Mouse (Mus musculus): ENCODE results near the gene Alk.

Gene Alk

DNA sequence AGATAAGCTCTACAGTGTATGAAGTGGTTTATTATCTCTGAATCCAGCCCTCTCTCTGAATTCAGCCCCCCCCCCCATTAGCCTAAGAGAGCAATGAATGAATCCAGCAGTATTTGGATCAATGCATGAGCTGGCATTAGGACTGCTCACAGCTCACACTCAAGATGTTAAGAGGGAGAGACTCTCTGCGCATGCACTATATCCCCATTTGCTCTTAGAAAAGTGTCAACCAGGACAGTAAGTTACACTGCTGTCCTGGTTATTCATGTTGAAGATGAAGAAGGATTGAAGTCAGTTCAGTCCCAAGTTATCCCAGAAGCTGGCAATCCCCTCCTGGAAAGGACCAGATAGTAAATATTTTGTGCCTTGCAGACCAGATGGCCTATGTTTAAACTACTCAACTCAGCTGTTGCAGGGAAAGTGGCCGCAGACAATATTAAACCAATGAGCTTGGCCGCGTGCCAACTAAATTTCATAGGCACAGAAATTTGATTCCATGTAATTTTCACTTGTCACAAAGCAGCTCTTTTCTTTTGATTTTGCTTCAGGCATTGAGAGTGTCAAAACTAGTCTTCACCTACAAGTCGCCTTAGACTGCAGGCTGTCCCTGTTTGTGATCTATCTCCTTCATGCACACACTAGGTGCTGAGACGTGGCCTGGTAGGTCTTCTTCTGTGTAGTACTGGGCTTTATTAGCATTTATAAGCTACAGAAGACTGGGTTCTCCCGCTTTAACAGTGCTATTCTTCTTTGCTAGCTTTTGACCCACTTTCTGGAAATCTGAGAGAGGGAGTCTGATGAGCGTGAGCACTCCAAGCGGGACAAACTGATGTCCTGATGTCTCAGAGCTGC is 339.0 kb downstream of the Alk start:
- no peak for DNase-seq (ENCODE audit: low spot score)

DNA sequence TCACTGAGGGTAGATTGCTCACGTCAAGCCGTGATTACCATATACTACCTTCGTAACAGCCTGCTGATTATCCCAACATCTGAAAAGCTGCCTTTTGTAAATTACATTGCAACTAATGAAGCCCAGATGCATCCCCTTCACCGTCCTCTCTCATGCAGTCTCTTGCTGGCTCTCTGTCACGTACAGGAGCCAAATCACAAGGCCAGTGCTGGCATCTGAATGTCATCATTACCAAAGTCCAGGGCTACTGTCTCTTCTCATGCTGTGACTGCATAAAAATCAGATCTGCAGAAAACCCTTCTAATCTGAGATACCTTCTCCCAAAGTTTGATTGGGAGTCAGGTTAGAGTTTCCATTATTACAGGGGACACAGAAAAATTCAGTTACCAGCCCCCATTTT is 351.0 kb downstream of the Alk start:
- DNase-seq (ENCODE audit: low spot score): no peak

DNA sequence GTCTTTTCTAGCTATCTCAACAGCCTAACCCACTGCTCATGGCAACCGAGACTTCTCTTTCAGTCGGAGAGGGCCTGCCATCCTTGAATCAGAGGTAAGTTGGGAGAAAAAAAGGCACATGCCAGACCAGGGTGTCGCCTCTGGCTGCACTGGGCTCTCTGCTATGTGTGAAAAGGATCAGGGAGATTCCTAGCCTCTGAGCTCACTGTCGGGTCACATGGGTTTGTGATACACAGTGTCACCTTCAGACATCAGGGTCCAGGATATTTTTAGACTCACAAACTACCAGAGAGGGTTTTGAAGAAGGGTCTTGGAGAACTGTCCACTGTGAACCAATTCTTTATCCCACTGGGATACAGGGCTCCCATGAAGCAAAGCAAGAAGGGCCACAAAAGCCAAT is 352.9 kb downstream of the Alk start:
- DNase-seq (ENCODE audit: low spot score): no peak

DNA sequence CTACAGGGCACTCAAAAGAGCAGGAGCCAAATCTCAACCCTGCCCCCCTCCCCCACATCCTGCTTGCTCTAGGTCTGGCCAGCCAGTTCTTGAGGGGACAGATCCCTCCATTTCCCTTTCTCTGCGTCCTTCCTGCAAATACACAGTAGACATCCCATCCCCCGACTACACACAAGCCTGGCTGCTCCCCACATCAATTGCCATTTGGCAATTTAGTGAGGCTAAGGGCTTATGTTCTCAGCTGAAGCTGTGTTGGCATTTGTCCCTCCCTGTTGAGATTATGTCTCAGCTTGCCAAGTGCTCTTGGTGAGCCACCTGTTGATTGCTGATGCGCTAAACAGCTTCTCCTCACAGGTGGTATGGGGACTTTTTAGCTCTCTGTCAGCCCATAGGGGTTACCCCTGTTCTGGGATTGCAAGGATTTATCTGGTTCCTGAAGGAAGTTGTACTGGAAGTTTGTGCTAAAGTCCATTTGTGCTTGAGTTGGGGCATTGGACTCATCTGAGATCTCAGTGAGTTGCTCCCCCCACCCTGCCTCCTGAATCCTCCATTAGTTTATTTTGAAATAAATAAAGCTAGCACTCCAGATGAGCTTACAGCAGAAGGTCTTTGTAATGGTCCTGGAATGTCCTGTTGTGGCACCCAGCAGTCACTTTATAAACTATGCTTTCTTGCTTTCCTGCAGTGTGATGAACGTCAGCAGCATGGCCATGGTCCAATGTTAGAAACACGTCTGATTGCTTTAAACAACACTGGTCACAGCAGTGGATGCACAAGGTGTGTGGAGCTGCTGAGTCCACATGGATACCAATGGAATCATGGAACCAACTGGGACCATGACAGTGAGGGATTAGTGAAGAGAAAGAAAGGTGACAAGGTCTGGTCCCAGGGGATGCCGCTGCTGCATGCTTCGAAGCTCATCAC is 353.7 kb downstream of the Alk start:
- no peak for DNase-seq (ENCODE audit: low spot score)

DNA sequence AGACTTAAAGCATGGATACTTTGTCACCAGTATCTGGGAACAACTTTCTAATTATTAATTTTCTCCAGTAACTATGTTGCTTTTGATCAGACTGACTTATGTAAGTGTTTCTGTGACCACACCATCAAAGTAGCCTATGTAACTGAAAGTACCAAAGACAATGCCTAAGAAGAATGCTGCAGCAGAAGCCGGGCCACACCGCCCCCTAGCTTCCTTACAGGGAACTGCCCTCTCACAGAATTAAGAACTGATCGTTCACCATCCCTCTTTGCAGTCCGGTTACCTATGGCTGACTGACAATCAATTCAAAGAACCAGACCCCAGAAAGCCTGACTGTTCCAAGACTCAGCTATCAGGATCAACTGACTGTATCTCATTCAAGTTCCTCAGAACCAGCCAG is 362.4 kb downstream of the Alk start:
- DNase-seq (ENCODE audit: low spot score): no peak

DNA sequence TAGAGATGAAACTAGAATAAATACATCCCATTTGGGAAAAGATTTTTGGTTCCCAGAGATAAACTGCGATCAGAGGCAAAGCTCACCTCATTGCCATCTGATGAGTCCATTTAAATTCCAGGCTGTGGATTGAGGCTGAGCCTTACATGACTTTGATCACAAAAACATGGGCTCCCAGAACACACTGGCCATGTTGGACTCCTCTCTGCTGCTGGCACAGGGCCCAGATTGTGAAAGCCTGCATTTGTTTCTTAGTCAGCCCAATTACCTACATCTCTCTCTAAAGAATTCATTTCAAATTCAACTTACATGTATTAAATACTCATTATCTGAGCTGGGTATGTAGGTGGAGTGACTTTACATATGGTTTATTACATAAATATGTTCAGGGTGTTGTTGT is 367.1 kb downstream of the Alk start:
- DNase-seq (ENCODE audit: low spot score): no peak

DNA sequence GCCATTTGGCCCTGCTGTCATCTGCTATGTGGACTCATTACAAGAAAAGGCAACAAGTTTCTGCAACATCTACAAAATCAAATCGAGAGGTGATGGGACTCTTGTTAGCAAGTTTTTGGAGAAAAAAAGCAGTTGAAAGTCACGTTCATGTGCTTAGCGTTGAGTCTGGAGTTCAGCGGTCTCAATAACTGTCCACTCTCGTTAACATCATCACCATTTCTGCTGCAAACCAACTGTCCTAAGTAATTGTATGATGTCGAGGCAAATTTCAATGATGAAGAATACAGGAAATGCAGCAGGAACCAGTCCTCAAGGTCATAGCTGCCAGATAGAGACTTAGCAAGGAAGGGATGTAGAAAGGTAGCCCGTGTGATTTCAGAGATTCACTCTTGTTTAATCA is 373.5 kb downstream of the Alk start:
- no peak for DNase-seq (ENCODE audit: low spot score)

DNA sequence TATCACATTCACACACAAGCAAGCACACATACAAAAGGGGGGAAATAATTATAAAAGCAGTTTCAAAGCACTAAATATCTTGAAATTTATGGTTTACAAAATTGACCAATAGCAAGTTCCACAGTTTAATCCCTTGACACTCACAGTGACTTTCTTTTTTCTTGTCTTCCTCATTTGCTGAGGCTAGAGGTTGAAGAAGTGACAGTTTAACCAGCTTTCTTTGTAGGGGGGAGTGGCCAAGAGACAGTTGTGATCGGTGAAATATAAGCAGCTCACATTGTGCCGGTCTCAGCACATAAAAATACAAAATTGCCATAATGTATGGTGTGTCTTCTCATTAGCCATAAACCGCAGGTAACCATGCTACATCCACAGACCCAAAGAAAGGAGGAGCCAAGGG is 385.6 kb downstream of the Alk start:
- no peak for DNase-seq (ENCODE audit: low spot score)

DNA sequence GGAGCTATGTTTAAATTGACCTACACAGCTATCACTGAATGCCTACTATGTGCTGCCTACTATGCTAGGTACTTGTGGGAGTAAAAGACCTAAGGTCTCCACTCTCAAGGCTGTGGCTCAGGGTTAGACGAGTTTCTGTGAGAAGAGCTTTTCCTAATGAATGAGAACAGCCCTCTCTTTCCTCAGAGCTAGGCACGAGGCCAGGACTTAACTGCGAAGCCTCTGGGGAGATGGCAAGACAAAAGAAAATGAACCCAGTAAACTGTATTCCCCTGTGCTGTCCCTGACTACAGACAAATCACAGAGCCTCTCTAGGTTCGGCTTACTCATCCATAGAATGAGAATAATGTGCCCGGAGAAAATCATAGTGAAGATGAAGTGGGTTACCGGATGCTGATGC is 406.9 kb downstream of the Alk start:
- DNase-seq (ENCODE audit: low spot score): no peak

DNA sequence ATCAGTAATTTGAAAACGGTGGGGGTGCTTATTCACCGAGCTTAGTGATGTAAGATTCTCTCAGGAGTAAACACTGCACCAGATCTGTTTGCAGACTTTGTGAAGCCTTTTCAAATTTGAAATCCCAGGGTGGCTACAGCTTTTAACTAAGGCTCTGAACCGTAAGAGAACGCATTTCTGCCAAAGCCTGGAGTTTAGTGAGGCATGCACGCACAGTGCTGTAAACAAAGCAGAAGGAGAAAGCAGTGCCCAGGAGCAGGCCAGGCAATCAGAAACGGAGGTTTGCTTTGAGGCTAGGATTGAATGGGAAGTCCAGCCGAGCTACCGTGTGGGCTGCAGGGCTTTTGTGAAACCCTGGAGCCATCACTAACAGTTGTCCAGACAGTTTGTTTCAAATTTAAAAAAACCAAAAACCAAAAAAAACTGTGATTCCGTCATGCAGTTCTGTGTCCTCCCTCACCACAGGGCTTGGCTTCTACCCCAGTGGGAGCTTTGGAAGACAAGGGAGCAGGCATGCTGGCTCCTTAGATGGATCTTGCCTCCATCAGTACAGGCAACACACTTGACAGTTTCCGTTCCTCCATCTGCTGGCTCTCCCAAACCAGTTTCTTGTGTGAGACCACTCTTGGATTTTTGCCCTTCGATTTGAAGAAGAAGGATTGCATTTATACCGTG is 409.3 kb downstream of the Alk start:
- no peak for DNase-seq (ENCODE audit: low spot score)

DNA sequence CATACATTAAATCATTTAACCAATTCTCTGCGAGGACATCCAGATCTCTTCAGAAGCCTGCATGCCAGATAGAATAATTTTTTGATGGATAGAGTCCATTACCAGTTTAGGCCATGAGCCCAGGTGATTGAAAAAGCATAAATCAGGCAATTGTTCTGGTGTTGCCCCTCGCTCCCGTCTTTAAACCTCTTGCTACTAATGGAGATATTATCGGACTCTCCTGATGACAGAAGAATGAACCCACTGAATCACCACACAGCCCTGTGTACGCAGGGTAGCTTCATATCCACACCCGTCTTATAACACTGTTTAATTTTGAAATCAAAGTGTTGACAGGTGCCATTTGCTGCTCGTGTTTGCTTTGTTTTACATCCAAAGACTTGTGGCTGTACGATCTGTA is 413.9 kb downstream of the Alk start:
- DNase-seq (ENCODE audit: low spot score): no peak

DNA sequence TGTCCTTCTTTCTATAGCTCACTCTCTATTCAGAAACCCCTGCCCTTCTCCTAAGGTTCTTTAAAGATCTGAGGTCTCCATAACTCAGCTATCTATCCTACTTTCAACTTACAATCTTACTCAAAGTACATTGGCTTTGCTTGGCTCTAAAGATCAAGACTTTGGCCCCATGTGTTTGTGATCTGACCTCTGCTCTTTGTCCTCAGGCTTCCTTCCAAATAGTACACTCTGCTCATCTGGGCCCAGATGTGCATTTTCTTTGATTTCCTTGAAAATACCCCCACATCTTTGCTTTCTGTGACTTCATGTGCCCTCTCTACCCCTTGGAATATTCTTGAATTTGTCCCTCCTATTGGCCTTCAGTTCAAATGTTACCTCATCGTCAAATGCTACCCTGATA is 417.4 kb downstream of the Alk start:
- DNase-seq (ENCODE audit: low spot score): no peak

DNA sequence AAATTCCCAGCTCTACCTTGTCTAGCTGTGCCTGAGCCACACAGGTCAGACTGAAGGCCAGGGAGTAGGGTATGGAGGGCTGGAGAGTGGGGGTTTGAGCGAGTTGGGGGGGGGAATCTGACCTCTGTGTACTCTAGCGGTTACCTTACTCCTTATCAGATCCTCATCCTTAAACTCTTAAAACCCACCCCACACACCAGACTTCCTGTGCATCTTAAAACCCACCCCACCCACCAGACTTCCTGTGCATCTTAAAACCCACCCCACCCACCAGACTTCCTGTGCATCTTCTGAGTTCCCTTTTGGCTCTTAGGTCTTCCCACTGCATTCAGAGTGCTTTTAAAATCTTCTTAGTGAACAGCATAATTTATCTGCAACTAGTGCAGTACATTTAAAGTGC is 422.0 kb downstream of the Alk start:
- DNase-seq (ENCODE audit: low spot score): no peak

DNA sequence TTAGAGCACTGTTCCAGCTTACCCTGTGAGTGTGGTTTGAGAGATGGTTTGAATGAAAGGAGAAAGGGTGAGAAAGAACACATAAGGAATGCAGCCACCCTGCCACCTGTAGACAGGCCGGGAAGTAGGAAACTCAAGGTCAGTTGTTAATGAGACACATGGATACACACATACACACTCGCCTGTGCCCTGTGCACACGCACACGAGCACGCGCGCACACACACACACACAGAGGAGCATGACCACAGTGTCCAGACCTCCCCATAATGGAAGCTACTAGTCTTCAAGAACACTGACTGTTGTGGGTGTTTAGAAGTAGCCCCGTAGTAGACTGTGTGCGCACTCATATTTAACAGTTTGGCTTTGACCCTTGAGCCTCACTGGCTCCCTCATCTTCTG is 424.2 kb downstream of the Alk start:
- no peak for DNase-seq (ENCODE audit: low spot score)

DNA sequence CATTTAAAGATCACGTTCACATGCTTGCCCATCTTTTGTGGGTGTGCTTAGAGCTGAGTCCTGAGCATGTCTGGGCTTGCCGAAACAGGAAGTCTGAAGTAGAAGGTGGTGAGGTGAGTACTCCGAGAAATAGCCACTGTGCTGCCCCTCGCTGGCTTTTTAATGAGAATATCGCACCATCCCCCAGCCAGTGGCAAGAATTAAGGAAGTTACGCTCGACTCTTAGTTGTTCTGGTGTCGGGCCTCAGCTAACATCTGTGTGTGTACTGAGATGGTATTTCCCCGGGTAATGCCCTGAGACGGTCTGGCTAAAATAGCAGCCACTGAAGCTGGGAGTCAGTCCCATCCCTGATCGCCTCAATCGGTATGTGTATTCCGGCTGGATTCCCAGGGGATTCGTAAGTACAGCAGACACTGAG is 424.7 kb downstream of the Alk start:
- no peak for DNase-seq (ENCODE audit: low spot score)

DNA sequence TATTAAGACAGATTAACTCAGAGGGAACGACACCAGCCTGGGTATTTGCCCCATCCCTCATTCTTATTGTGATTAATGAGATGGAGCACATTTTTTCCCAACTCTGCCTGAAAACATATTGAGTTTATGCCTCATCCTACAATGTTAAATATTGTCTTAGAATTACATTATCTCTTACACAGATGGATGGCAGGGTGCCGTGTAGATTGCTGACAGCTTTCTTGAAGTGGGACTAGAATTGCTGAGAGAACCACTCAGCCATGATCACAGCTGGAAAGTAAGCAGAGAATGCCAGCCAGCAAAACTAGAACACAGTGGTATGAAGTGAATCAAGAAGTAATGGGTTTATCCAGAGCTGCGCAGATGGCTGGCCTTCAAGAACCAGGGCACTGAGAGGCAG is 430.6 kb downstream of the Alk start:
- no peak for DNase-seq (ENCODE audit: low spot score)

DNA sequence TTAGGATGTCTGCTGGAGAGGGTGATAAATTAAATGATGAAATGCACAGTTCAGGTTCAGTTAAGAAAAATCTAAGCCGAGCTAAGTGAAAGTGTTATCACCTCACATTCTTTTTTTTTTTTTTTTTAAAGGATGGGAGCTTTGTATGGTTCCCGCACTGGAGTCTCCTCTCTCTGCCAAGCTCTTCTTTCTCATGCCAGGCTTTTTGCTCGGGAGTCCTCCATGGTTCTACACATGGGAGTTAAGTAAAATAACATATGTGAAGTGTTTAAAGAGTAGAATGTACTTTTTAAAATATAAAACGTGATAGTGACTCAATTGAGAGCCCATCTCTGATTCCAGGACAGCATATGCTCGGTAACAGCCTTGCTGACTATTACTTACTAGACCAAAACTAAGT is 436.3 kb downstream of the Alk start:
- DNase-seq (ENCODE audit: low spot score): no peak

DNA sequence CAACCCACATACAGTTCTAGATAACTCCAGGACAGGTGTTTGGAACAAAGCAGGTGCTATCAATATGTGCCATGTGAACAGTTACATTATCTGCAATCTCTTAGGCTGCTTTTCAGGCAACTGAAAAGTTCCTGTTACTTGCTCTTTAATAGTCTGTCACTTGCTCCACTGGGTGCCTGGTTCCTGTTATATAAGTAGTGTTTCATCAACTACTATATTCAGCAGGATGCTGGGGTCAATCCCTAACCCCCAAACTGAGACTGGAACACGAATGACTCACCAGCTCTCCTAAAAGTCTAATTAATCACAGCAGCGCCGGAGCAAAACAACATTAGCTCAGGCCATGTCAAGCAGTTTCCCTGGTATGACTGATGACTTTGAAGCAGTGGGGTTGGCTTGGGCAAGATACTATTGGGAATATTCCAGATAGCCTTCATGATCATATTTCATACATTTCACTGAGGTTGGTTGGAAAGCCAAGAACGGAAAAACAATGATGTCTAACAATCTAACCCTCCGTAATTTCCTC is 445.5 kb downstream of the Alk start:
- DNase-seq (ENCODE audit: low spot score): no peak

DNA sequence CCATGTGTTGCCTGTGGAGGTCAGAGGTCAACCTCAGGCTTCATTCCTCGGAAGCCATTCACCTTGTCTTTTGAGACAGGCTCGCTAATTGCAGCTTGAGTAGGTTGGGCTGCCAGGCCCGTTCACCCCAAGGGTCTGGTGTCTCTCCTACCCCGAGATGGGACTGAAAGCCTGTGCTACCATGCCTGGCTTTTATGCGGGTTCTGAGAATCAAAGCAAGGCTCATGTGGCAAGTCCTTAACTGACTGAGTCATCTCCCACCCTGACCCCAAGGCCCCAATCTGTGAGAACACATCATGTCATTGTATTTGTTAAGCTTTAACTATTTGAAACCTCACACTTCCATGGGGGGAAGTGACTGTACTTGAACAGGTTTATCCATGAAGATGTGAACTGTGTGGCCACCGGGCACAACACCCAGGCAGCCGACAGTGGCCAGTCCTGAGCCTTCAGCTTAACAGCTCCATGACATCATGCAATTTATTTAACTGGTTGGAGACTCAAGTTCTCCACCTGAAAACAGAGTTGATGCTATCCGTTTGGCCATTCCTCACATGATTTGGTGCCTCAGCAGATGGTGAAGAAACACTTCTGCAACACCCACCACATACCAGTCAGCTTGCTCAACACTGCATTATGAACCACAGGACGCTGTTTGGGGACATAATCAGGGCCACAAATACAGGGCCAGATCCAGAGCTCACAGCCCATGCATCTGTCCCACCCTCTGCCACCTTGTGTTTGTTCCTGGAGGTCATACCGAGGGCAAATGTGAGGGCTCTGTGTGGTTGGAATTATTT is 446.4 kb downstream of the Alk start:
- DNase-seq (ENCODE audit: low spot score): no peak

DNA sequence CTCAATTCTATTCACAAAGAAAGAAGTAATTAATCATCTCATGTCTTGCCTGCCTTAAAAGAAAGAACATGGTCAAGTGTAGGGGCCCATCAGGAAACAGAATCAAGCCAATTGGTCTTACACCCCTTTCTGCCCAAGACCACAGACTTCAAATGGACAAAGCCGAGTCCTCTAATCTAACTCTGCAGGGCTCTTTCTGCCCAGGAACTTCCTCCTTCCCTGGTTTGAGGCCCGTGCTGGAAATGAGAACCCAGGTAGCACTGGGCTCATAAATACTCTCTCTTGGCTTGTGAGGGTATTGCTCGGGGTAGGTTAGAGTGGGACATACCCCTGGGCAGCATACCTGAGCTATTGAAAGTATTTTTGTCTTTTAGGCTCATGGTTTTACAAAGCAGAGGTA is 451.4 kb downstream of the Alk start:
- DNase-seq (ENCODE audit: low spot score): no peak

DNA sequence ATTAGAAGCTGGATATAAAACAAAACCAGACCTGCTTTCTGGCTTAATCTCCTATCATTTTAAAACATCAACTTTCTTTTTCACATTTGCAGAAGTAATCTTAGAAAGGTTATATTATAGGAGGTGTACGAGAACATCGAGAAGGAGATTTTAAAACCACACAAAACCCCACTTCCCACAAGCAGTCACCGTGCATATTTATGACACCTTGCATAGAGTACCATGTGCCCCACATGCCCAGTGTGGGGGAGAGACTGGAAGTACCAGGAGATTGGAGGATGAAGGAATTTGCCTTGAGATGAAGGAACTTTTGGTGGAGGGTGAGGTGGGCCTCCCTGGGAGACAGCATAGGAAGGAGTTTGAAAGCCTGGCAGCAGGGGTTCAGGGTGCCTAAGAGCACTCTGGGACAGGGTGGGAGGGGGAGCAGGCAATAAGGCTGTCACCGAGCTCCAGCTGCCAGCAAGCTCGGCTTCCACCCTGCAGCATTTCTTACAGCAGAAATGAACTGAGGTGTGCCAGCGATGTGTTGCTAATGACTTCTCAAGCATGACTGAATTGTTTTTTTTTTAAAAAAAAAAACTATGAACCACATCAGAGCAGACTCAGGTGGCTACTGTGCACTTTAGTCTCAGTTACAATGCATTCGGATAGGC is 459.4 kb downstream of the Alk start:
- DNase-seq (ENCODE audit: low spot score): no peak

Measured in testis, postnatal 14 days (tissue).